Mouse (Mus musculus): ENCODE data around the gene Zfp346.

Gene Zfp346

DNA sequence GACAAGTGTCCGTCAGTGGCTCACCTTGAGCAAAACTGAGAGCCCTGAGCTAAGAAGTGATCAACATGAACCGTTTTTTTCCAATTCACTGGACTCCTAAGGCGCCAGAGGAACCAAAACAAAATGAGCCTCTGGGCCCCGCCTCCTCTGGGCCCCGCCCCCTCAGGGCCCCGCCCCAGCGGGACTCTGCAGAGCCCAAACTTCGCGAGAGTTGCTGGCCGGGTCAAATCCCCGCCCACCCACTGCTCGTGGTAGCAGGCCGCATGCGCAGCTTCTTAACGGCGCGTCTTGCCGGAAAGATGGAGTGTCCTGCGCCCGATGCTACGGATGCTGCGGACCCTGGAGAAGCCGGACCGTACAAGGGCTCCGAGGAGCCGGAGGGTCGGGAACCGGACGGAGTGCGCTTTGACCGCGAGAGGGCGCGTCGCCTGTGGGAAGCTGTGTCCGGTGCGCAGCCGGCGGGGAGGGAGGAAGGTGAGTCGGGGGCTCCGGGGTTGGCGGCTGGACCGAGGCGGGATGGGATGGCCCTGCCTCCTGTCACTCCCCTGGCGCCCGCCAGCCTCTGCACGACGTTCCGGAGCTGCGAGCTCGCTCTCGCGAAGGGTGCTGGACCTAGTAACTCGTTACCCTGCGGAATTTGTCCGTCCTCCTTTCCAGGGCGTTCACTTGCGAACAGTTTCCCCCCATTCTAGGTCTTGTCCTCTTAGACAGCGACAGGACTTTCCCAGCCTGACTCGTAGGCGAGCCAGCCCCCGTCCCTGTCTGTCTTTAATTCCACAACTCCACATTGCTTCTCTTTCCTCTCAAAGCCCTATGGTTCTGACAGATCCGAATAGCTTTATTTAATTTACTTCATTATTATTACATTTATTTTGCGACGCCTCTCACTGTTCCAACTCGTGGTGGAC, at the start of gene Zfp346:
Gene Zfp346 (plus strand): TSS at position 267 of the 908 bp plus-strand sequence.
- DNase-seq (ENCODE audit: low read depth): peak; percentile 99

DNA sequence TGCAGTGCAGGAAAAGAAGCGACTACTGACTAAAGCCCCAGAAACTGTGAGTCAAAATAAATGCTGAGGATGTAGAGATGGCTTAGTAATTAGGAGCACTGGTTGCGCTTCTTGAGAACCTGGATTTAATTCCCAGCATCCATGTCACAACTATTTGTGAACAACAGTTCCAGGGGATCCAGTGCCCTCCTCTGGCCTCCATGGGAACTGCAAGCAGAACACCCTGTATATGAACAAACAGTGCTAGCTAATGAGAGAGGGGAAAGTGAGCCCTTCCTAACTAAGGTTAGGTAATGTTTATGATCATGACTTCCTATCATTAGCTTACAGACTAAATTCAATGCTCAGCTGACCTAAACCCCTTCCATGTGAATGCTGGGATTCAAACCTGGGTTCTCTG, 47.1 kb upstream of the Zfp346 start:
- peak; percentile 57 for DNase-seq (ENCODE audit: low read depth)

DNA sequence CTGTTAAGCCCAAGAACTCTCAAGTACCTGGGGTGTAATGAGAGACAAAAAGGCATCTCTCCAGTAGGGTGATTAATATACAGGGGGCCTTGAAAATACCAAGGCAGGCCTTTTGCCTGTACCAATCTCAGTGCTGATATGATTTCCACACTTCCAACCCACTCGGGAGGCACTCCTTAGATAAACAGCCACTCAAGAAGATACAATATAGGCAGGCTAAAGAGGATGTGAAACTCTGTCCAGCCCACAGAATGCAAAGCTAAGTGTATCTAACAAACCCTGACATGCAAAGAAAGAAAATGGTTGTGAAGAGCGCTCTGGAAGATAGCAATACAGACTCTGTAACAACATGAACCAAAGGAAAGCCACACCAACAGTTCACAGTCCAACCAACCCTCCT, 41.8 kb upstream of the Zfp346 start:
- no peak for DNase-seq (ENCODE audit: low read depth)

DNA sequence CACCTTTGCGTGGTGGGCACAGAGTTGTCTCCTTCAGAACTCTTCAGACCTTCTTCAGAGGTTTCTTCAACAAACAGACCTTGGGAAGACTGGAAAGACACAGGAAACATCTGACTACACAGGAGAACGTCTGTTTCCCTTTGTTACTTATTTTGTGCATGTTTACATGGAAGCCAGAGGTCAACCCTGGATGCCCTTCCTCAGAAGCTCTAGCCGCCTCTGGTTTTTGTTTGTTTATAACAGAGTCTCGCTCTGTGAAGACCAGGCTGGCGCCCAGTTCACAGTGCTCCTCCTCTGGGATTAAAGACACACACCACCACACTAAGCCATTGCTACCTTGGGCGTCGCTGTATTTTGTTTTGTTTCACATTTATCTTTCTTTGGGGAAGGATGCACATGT, 35.4 kb upstream of the Zfp346 start:
- no peak for DNase-seq (ENCODE audit: low read depth)

DNA sequence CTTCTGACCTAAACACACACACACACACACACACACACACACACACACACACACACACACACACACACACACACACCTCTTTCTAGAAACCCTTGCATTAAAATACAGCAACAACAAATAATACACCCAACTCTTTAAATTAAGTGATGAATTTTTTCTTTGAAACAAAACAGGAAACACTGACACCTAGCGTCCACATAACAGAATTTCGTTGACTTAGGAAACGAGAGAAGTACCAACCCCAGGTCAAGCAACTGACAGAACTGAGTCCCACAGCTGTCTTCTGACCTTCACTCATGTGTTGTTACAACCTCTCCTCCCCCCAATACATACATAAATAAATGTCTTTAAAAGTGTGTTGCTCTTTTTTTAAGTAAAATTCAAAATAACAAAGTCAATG, 33.8 kb upstream of the Zfp346 start:
- DNase-seq (ENCODE audit: low read depth): peak; percentile 72

DNA sequence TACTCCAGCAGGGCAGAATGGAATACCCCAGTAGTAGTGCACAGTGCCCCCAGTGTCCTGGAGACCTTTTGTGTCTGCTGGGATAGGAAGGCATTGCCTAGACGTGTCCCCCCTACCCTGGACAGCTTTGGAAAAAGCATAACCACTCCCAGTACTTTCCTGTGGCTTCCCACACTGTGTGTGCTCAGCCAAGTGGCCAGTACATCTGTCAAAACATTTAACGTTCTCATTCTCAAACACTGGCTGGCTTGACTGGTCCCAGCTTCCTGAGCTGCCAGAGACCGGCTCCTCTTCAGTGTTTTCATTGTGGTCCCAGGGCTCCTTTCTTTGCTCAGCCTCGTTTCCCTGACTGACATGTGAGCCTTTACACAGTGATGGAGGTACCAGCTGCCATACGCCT, 29.5 kb upstream of the Zfp346 start:
- DNase-seq (ENCODE audit: low read depth): no peak

DNA sequence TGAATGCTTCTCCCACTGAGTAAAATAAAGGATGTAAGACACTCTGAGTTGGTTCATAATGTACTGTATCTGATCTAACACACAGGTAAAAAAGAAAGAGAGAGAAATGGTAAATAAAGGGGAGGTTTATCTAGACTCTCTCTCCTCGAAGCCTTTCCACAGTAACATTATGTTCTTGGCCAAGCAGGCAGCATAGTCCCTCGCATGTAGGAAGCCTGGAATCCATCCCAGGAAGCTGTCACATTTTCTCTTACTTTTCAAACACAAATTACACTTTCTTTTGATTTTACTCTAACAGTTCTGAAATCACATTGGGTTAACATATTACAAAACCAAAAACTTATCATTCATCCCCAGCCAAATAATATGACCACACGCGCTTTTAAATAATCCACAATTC, 12.5 kb upstream of the Zfp346 start:
- DNase-seq (ENCODE audit: low read depth): no peak

DNA sequence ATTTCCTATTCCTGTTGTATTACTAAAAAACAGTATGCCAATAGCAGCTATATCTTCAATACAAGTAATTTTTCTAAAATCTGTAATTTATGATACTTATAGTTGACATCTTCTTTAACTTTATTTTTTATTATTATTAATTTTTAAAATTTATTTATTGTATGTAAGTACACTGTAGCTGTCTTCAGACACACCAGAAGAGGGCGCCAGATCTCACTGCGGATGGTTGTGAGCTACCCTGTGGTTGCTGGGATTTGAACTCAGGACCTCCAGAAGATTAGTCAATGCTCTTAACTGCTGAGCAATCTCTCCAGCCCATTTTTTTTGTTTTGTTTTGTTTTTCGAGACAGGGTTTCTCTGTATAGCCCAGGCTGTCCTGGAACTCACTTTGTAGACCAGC, 7.3 kb upstream of the Zfp346 start:
- DNase-seq (ENCODE audit: low read depth): peak; percentile 29

DNA sequence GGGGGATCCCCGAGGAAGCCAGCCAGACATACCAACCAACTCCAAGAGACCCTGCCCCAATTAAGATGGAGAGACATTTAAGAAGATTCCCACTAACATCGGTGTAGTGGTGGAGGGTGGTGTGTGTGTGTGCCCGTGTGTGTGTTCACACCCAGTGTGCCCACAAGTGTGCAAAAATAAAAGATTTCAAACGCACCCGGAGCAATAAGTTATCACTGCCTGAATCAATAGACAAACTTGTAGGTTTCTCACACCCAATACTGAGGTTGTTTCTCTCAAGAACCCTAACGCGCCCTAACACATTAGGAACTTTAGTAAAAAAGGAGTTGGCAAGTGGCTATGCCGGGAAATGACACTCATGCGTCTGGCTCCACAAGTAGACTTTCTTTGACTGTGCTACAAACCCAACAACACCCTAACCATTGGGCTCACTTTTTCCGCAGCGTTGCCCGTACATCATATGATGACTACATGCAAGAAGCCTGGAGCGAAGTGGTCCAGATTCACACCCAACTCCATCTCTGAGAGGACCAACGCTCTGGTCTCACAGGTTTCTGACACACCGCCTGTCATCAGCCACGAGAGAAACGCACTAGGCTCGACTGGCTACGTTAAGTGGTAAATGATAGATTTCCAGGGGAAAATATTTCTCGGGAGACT, 5.9 kb upstream of the Zfp346 start:
- DNase-seq (ENCODE audit: low read depth): peak; percentile 80

DNA sequence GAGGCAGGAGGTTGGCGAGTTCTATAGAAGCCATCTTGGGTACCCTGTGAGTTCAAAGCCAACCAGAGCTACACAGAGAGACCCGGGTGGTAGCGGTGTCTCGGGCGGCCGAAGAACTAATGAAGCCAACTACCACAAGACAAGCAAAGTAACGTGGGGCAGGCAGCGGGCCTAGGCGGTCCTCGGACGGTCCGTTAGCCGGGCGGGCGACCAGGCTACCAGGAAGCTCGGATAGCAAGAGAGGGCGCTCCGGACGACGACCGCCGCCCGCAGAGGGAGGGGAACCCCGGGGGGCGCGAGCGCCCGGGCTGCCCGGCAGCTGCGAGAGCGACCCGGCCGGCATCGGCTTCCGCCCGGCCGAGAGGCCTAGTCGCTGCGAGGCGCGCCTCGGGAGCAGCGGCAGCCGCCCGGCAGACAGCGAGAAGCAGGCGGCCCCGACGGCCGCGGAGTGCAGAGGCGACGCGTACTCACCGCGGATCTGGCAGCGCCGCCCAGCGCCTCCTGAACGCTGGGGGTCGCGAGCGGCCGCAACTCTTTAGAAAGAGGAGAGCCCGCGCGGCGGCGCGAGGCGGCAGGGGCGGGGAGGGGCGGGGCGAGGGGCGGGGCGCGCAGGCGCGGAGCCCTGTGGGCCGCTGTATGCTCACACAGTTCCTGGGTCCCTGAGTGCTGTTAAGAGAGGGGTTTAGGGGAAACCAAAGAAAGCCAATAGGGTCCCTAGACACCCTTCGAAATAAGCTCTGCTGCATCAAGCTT, 5.2 kb upstream of the Zfp346 start, which contains the start of gene Uimc1:
Gene Uimc1 (minus strand): TSS at position 575 of the 753 bp plus-strand sequence.
- DNase-seq (ENCODE audit: low read depth): peak; percentile 91

DNA sequence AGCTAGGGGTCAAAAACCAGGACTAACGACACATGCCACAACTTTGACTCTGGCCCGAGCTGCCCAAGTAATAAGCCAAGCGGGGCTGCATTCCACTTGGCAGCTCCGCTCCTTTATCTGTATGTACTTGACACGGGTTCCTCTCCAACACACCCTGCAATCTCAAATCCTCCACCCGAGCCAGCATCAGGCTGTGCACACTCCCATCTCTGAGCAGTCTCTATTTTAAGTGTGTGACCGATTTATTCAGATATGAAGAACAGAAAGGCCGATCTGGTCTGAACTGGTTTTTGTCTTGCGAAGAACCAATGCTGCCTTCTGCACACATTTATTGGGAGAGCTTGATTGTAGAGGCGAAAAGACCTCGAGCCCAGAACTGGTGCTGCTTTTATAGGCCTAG, 3.5 kb upstream of the Zfp346 start:
- peak; percentile 17 for DNase-seq (ENCODE audit: low read depth)

DNA sequence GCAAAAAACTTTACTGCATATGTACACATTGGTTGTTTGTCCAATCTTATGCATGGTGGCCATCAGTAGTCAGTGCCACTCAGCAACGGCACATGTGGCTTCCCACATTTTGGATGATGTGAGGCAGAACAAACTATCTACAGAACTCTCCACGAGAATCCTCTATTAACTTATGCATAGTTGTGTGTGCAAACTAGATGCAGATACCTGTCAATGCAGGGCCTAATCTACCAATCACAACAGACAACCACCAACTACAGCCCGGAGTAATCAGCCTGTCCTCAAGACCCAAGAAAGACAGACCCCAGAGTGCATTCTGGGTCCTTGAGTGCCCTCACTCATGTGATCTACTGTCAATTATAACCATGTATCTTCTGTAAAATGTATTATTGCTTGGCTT, 2.7 kb upstream of the Zfp346 start:
- no peak for DNase-seq (ENCODE audit: low read depth)

DNA sequence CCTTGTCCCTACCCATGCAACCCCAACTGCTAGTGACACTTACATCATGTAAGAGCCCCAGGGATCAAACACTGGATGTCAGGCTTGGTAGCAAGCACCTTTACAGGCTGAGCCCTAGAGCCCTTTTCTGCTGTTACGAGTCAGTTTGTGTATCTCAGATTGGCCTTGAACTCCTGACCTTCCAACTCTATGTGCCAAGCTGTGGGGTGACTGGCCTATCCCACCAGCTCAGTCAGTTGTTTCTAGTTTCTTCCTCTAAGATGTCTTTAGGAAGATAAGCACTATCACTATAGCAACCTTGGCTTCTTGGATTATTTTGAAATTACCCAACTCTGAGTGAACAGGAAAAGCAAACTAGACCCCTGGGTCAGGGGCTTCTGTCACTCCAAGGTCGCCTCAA, 1.8 kb upstream of the Zfp346 start:
- no peak for DNase-seq (ENCODE audit: low read depth)

DNA sequence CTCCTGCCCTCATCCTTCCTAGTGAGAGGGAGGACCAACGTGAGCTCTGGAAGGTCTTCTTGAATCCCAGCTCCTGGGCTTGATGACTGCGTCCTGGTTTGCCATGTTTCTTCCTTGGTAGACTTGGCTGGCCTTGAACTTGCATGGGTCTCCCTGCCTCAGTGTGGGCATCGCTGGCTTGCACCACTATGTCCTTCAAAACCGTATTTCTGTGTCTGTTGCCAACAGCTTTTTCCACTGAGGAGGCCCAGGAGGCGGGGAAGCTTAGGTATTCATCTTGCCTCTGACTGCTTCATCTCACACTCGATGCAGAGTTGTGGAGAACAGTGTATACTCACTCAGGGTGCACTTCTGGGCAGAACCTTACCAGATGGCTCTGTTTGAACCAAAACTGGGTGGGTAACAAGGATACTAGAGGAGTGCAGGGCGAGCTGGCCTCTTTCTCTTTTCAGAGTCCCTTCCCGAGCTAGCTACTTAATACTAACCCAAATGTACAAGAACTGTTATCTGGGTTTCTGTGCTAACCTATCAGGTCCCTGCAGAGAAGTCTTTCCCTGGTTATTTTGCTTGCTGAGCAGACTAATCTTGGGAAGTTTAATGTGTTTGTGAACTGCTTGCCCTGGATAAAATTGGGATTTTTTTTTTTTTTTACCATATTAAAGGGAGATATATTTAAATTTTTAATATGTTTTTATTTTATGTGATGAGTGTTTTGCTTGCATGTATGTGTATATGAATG, 1.0 kb downstream of the Zfp346 start:
- DNase-seq (ENCODE audit: low read depth): peak; percentile 35

DNA sequence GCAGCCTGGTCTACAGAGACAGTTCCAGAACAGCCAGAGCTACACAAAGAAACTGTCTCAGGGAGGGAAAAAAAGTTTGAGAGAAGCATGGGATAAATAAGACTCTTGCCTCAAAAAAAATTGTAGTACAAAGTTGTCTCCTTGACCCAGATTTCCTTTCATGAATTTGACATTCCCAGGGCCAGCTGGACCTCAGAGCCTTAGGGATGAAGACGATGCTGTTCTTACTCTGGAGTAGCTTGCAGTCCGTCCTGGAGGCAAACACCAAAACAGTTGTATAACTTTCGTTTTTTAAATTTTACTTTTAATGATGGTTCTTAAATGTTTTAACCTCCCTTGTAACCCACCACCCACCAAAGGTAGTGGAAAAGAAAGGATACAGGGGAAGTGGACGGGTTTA, 2.0 kb downstream of the Zfp346 start:
- no peak for DNase-seq (ENCODE audit: low read depth)

DNA sequence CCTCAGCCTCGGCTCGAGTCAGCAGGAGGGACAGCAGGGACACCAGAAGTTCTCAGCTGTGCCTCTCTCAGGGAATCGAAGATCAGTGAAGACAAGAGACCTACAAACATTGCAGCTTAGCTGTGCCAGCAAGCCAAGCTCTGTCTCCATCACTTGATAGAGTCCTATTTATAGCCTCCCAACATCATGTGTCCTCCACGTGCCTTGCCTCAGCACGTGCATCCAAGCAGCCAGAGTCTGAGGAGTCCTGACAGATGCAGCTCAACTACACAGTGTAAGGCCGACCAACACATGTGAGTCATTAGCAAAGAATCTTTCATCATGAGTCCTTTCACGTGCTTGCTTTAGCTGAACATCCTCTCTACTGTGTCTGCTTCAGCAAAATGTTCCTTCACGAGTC, 2.6 kb downstream of the Zfp346 start:
- DNase-seq (ENCODE audit: low read depth): no peak

DNA sequence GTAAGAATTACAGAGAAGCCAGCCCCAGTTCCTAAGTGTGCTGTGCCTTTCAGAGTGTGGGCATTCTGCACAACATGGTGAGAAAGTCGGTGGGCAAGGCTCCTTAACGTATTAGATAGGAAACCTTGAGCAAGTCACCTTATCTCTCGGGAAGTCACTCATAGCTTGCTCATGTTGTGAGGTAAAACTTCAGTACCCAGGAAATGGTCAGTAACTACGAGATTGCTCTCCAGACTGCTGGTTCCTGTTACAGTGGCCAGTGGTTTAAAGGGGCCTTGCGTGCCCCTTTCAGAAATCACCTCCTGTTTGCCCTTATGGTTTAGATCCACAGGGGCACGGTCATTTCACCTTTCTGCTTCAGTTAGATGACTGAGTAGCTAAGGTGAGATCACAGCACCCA, 9.3 kb downstream of the Zfp346 start:
- no peak for DNase-seq (ENCODE audit: low read depth)

DNA sequence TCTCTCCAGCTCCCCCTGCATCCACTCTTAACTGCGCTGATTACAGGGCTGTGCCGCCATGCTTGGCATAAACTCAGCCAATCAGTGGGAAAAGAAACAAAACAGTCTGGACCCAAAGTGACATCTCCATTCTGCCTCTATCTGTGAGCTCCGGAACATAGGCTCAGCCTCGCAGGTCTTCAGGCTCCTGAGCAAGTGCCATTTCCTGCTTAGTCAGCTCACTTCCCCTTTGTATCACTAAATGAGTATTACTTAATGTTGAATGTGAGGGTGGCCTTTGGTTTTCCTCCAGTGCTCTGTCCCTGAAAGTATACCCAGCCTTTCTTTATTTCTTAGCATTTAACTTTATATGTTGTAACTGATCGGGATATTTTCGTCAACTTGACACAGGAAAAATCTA, 19.8 kb downstream of the Zfp346 start:
- peak; percentile 23 for DNase-seq (ENCODE audit: low read depth)

DNA sequence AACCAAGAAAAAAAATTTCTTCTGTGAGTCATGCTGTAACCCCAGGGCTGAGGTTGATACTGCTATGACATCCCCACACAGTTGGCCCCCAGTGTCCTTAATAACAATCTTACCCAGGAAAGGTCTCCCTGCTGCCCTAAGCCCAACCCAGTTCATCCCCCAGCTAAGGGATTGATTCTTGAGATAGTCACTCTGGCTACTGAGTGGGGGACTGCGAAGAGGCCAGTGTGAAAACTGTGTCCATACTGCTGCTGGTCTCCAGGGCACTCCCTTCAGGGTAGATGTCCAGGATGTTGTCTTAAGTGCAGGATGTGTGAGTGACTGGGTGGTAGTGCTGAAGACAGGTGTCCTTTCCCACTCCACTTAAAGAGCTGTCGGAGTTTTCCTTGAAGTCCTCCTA, 28.3 kb downstream of the Zfp346 start, which contains the start of gene Gm17617:
Gene Gm17617 (minus strand): TSS at position 101 of the 400 bp plus-strand sequence.
- no peak for DNase-seq (ENCODE audit: low read depth)

DNA sequence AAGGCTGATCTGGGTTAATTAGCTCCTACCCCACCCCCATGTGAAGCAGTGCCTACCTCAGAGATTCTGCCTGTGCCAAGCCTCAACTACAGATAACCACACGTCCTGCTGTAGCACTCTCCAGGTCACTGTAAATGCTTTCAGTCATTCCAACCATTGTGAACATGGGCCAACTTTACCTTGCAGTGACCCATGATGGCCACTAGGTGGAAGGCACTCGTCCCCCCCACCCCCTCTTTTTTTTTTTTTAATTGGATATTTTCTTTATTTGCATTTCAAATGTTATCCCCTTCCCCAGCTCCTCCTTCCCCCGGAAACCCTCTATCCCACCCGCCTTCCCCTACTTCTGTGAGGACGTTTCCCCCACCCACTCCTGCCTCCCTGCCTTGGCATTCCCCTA, 30.3 kb downstream of the Zfp346 start:
- DNase-seq (ENCODE audit: low read depth): peak; percentile 46

DNA sequence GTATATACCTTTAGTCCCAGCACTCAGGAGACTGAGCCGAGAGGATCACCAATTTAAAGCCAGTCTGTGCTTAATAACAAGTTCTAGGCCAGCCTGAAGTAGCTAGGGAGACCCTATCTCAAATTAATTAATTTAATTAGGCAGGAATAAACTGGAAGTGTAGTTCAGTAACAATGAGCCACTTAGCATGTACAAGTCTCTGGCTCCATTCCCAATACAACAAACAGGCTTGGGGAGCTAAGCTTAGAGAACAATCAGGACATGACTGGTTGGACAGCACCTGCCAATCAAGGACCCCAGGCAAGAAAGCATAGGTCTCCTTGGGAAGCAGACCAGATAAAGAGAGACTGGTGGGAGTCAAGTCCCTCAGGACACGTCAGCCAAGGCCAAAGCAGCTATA, 35.2 kb downstream of the Zfp346 start:
- no peak for DNase-seq (ENCODE audit: low read depth)
